Mouse (Mus musculus) lung, postnatal 0 days (tissue): ENCODE measurements at regions not wholly inside any gene's neighbourhood (a gene's known extent, or its start where the extent isn't known, plus 50 kb on each side); places are given as distances from the start of the nearest gene placed in this dataset. TPM values are rescaled to one million over a fixed set of nuclear protein-coding genes. Genes with fewer than 3 reads are reported as not detected.

Source experiments
- ATAC-seq: fragments of 200-750 bp; cut with Nextera tagmentation; 2 replicates; pipeline ENCODE4 v1.8.0; 2017; ENCODE audit warnings: moderate library complexity
- DNase-seq: peaks from one replicate; pipeline ENCODE4 v3.0.0-alpha.2; 2016; ENCODE audit warnings: low spot score
- H3K27ac ChIP-seq: fragments of 300-500 bp; sonication (generic); 2 replicates; pipeline ENCODE4 v1.5.1; 2014; ENCODE audit warnings: antibody characterized with exemption, mild to moderate bottlenecking, low read length, mixed read lengths
- H3K27me3 ChIP-seq: fragments of 300-500 bp; sonication (generic); replicated peaks from 2 replicates; pipeline ENCODE4 v1.6.1; 2014; ENCODE audit warnings: low read length, mixed read lengths; ENCODE audit not compliant: insufficient read depth
- H3K36me3 ChIP-seq: fragments of 300-500 bp; sonication (generic); 2 replicates; pipeline ENCODE4 v1.6.1; 2014; ENCODE audit warnings: low read length, mixed read lengths; ENCODE audit not compliant: insufficient read depth
- H3K4me1 ChIP-seq: fragments of 300-500 bp; sonication (generic); 2 replicates; pipeline ENCODE4 v1.6.1; 2014; ENCODE audit warnings: antibody characterized with exemption, low read depth, low read length, mixed read lengths; ENCODE audit not compliant: insufficient read depth
- H3K4me2 ChIP-seq: fragments of 300-500 bp; sonication (generic); replicated peaks from 2 replicates; pipeline ENCODE4 v1.6.1; 2014; ENCODE audit warnings: low read depth, mild to moderate bottlenecking, low read length, moderate library complexity, mixed read lengths
- H3K4me3 ChIP-seq: fragments of 300-500 bp; sonication (generic); 2 replicates; pipeline ENCODE4 v1.5.1; 2014; ENCODE audit warnings: low read depth, low read length
- H3K9ac ChIP-seq: fragments of 300-500 bp; sonication (generic); replicated peaks from 2 replicates; pipeline ENCODE4 v1.6.1; 2014; ENCODE audit warnings: low read depth, mild to moderate bottlenecking
- H3K9me3 ChIP-seq: fragments of 300-500 bp; sonication (generic); 2 replicates; pipeline ENCODE4 v1.6.1; 2016; ENCODE audit warnings: low read length, mixed read lengths
- CTCF ChIP-seq: IDR thresholded peaks from 2 replicates; pipeline ENCODE4 v1.5.1; 2016; ENCODE audit warnings: antibody characterized with exemption, mild to moderate bottlenecking
- EP300 ChIP-seq: IDR thresholded peaks from 2 replicates; pipeline ENCODE4 v1.6.1; 2016; ENCODE audit warnings: antibody characterized with exemption, mild to moderate bottlenecking, control low read depth
- WGBS: fragments of 180-500 bp; shearing (Covaris S2); extraction: QIAGEN DNeasy Blood & Tissue Kit; methylation state at CpG from one replicate; pipeline ENCODE4 v1.1.7; 2014; 5-methylcytosine and 5-hydroxymethylcytosine counted together
- microRNA-seq: library from miRNA; unstranded; fragments of <30 nt; microRNA quantifications from one replicate; pipeline ENCODE4, GENCODE M21; 2016

DNA sequence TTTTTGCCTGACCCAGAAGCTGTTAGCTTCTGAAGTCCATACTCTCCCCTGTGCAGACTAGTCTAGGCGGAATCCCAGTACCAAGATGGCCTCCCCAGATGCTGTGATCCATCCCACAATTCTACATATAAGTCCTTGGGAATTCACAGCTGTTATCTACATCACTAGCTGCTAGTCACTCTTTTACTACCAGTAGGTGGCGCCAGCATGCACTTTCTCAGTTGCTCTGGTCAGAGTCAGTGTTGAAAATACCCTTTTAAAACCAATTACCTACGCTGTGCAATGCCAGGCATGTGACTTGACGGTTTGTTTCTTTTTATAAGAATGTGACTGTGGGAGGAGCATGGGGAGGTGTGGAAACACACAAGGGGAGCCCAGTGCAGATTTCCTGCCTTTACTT, 348.3 kb downstream of the Xylt1 start:
- Histone ChIP-seq H3K4me1 (no peaks in the 10 kb centered on the region), H3K9me3 (no peaks in the 10 kb centered on the region), H3K4me3 (no peak overlapping the region), H3K27me3 (no peaks in the 10 kb centered on the region), H3K9ac (no peak overlapping the region), H3K36me3 (no peaks in the 10 kb centered on the region), H3K27ac (no peak overlapping the region), H3K4me2 (no peak overlapping the region)
- ATAC-seq: no peak
- TF ChIP-seq EP300 (no peak), CTCF (peak; percentile 45)
- no peak for DNase-seq
- 72% methylated on average over 4 of the region's 4 CpGs for WGBS

Small RNA genes in the stretch of these regions (microRNA-seq; reads per million reads assigned to microRNA genes)
- not detected for gene Gm24063
